9 mouse cellular contexts compared by ENCODE assay signal in genomic region chr10:90863881-90864598, GRCm38 (mm10).
DNase-seq lines count a peak whose midpoint lies in the region; ATAC-seq and TF ChIP-seq lines count a peak whose summit lies in the region.
"Had no signal": no experiment of that assay in that cellular context is flagged by ENCODE, and none has a peak within 500 bp of the region (broad histone marks: within the 10 kb centered on the region; RNA-seq: fewer than 3 reads in every experiment).

No protein-coding gene starts in this region.

- no peak overlapping the region for H3K9ac ChIP-seq in hindbrain, embryonic 11.5 days (ENCODE audit: low read depth, low read length)
- H3K9ac ChIP-seq in hindbrain, embryonic 14.5 days, result no peak overlapping the region
- H3K9ac ChIP-seq: liver, embryonic 14.5 days had no signal

- in situ Hi-C loops in Patski (cut with MboI; ENCODE audit: low pct_unique_long_range_greater_than_20kb), result loop anchor here (5.0 kb wide), 1 partner anchor 168 kb away; no protein-coding TSS in a partner anchor

- 13% methylated on average over 10 of the region's 10 CpGs for WGBS in hindbrain, embryonic 11.5 days
- WGBS in hindbrain, embryonic 14.5 days, result 14% methylated on average over 10 of the region's 10 CpGs

- TF ChIP-seq CTCF in Patski (IDR thresholded peaks at IDR 0.05), result no peak

- POLR2A ChIA-PET in Patski (lab: Charles Lee), result no interaction called here

- ATAC-seq in hindbrain, embryonic 11.5 days (ENCODE audit: low FRiP score), result peak; percentile 79; the same call in 1 of the 2 replicates
- no peak for ATAC-seq in hindbrain, embryonic 14.5 days (ENCODE audit: low FRiP score)
- ATAC-seq in Patski, result peak; percentile 89

- no peaks in the 10 kb centered on the region for H3K27me3 ChIP-seq in hindbrain, embryonic 11.5 days (ENCODE audit: control insufficient read depth, insufficient read depth, low read length)
- H3K27me3 ChIP-seq in hindbrain, embryonic 14.5 days (ENCODE audit: control insufficient read depth, insufficient read depth, low read length), result no peaks in the 10 kb centered on the region
- H3K27me3 ChIP-seq in Patski, result no peaks in the 10 kb centered on the region

- DNase-seq in hindbrain, embryonic 11.5 days (ENCODE audit: low spot score), result peak; percentile 24
- no peak for DNase-seq in hindbrain, embryonic 14.5 days (ENCODE audit: low spot score)
- DNase-seq in Patski (ENCODE audit: low read depth, low spot score), result peak; percentile 42
- peak; percentile 52 to 70 for DNase-seq in cerebellum, postnatal 25 days
- DNase-seq in kidney, postnatal 25 days, result peak; percentile 25 to 59
- no peak for DNase-seq in ovary, postnatal 14 days (ENCODE audit: low spot score)
- no peak for DNase-seq in layer of hippocampus, postnatal 14 days (ENCODE audit: low spot score in 2 of 2)
- DNase-seq in spleen, postnatal 14 days (ENCODE audit: low spot score in 2 of 2), result no peak

- 0 out of 2 replicates have a peak, but pooled peaks cover 4% of the 10 kb centered on the region for H3K4me1 ChIP-seq in hindbrain, embryonic 11.5 days (replicated peaks; ENCODE audit: control insufficient read depth, insufficient read depth, low read length)
- peaks cover 8% of the 10 kb centered on the region; the same call in 1 of the 2 replicates for H3K4me1 ChIP-seq in hindbrain, embryonic 14.5 days (replicated peaks; ENCODE audit: control insufficient read depth, insufficient read depth, low read length)

- no peak overlapping the region for H3K27ac ChIP-seq in hindbrain, embryonic 11.5 days (ENCODE audit: low read depth, low read length)
- no peak overlapping the region for H3K27ac ChIP-seq in hindbrain, embryonic 14.5 days
- H3K27ac ChIP-seq: liver, embryonic 14.5 days had no signal

- H3K36me3 ChIP-seq in hindbrain, embryonic 11.5 days (ENCODE audit: control insufficient read depth, insufficient read depth, low read length), result no peaks in the 10 kb centered on the region
- H3K36me3 ChIP-seq in hindbrain, embryonic 14.5 days (replicated peaks; ENCODE audit: control insufficient read depth, insufficient read depth), result no peaks in the 10 kb centered on the region

- no peaks in the 10 kb centered on the region for H3K9me3 ChIP-seq in hindbrain, embryonic 11.5 days (ENCODE audit: control insufficient read depth, low read length)
- no peaks in the 10 kb centered on the region for H3K9me3 ChIP-seq in hindbrain, embryonic 14.5 days (ENCODE audit: control insufficient read depth, low read length)

- CTCF ChIA-PET in Patski (lab: Charles Lee), result interaction anchor here (0.8 to 1.3 kb wide), 3 partner anchors 126 to 136 kb away, joined by 3 to 4 read pairs (median 3); no protein-coding TSS in a partner anchor

- H3K4me3 ChIP-seq in hindbrain, embryonic 11.5 days (ENCODE audit: low read depth, low read length), result no peak overlapping the region
- no peak overlapping the region for H3K4me3 ChIP-seq in hindbrain, embryonic 14.5 days (replicated peaks; ENCODE audit: low read length)

- H3K4me2 ChIP-seq in hindbrain, embryonic 11.5 days (replicated peaks; ENCODE audit: low read depth, low read length), result no peak overlapping the region
- no peak overlapping the region for H3K4me2 ChIP-seq in hindbrain, embryonic 14.5 days (replicated peaks)

Comparison
In these comparisons a context has a peak if more than half of its experiments do, and no peak if none do; other contexts are left out.
1. DNase-seq: peak in hindbrain, embryonic 11.5 days (single experiment), Patski (single experiment), cerebellum, postnatal 25 days (2 of 2) and kidney, postnatal 25 days (2 of 2); none in hindbrain, embryonic 14.5 days (single experiment), ovary, postnatal 14 days (single experiment), layer of hippocampus, postnatal 14 days (0 of 2) and spleen, postnatal 14 days (0 of 2).